Comparison of ENCODE assay signal across 8 mouse cellular contexts in genomic region chr10:67096621-67097436, GRCm38 (mm10). TPM values are rescaled to one million over a fixed set of nuclear protein-coding genes. Genes with fewer than 3 reads are reported as not detected.
A peak's percentile ranks its signal among the peaks of the same experiment; 100 is the strongest.
DNase-seq lines count a peak whose midpoint lies in the region; ATAC-seq lines count a peak whose summit lies in the region.

Gene Reep3 (minus strand): TSS chr10:67096945.

- ATAC-seq in common myeloid progenitor, adult 5-6 weeks (replicated peaks; ENCODE audit: low read depth, poor library complexity, severe bottlenecking): peak; percentile 26
- peak; percentile 48 for ATAC-seq in megakaryocyte-erythroid progenitor cell, adult 5-6 weeks (replicated peaks; ENCODE audit: low FRiP score, low TSS enrichment, poor library complexity, severe bottlenecking)

- peak; percentile 47 for DNase-seq in adipocyte (ENCODE audit: low spot score)
- DNase-seq in gastrocnemius, postnatal 14 days: peak; percentile 77
- peak; percentile 82 for DNase-seq in induced T-regulatory cell, adult 2 months (ENCODE audit: low read depth)
- DNase-seq in left cerebral cortex, postnatal 25 days (ENCODE audit: low spot score in 2 of 2): peak; percentile 61 to 63
- DNase-seq in right cerebral cortex, postnatal 14 days: peak; percentile 62
- DNase-seq in urinary bladder, postnatal 4 days (ENCODE audit: low spot score in 2 of 2): peak; percentile 66 to 69

- intact Hi-C loops in gastrocnemius, postnatal 14 days (cut with DNase I; ENCODE audit: low total_unique reads): loop anchor here (5.0 kb wide), 1 partner anchor 60 kb away; no protein-coding TSS in a partner anchor
- intact Hi-C loops in left cerebral cortex, postnatal 25 days (cut with DNase I): loop anchor here (1.0 to 5.0 kb wide), 6 partner anchors 21 to 188 kb away; no protein-coding TSS in a partner anchor

RNA-seq across cellular contexts. Expression of gene Reep3, which starts in this region (rescaled TPM):
- total RNA-seq in common myeloid progenitor, adult 5-6 weeks (2017): 8.5 and 12.5 TPM in 2 replicates
- total RNA-seq in gastrocnemius, postnatal 14 days (2021): 10 to 100 TPM; 16.9 to 18.6 TPM
- total RNA-seq in left cerebral cortex, postnatal 25 days (2021): 10 to 100 TPM; 18.9 to 21.3 TPM
- 6.8 and 9.1 TPM in 2 replicates for total RNA-seq in megakaryocyte-erythroid progenitor cell, adult 5-6 weeks (2014; fragmentation: Nextera tagmentation)
- total RNA-seq in megakaryocyte-erythroid progenitor cell, adult 5-6 weeks (2017): 3.6 and 6.3 TPM in 2 replicates

Comparison
In these comparisons a context has a peak if more than half of its experiments do, and no peak if none do; other contexts are left out.
1. Peak in every context shown above with its lines: DNase-seq and ATAC-seq.